Mouse (Mus musculus) testis, postnatal 14 days (tissue): ENCODE measurements around the gene Slc9a9.
"Not testable (repeated sequence)": the region's sequence is repeated elsewhere in the genome, so short reads cannot be mapped to it uniquely, and the experiment has no call there.

Experiments
- DNase-seq: peaks from one replicate; pipeline ENCODE4 v3.0.0; 2021; ENCODE audit warnings: low spot score

Gene Slc9a9

DNA sequence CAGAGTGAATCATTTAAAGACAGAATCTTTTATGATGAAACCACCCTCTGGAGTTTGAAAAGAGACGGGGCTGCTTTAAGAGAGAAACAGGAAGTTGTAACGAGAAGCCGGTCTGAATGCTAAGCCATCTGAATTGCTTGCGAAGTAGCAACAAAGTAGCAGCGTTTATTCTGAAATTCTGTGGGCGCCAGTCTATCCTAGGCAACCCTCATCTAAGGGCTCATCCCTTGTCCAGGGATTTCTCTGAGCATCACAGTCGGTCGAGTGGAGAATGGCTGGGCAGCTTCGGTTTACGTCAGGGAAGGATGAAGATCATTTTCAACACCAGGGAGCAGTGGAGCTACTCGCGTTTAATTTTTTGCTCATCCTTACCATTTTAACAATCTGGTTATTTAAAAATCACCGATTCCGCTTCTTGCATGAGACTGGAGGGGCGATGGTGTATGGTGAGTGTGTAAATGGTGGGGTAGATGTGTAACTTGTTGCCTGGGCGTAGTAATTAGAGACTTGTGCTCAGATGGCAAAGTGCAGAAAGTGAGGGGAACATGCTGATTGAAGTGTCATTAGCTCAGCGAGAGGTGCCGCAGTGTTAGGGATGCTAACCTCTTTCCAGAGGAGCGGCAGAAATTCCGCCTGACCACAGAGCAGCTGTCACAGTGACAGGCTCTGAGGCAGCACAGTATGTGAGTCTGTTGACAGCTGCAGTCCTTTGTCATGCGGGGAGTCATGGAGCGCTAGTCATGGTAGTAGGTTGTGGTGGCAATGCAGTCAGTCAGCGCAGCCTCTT is at the start of gene Slc9a9:
Gene Slc9a9, plus strand, starts transcription at position 119 of the 787 bp plus-strand sequence.
- peak; percentile 38 for DNase-seq

DNA sequence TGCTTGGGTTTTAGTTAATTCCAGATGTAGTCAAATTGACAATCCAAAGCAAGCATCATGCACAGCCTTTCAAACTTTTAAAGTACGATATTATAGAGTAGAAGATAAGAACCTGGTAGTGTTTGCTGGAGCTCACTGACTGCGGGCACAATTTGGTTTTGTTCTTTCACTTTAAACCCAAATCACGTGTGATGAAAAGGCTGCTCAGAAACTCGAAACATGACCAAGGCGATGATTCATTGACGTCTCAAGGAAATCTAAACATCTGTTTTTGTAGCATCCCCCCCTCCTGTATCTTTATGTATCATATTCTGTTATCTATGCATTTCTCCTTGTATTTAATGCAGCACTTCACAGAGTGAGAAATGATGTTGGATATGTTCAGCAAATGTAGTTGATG is 49.4 kb upstream of the Slc9a9 start:
- no peak for DNase-seq

DNA sequence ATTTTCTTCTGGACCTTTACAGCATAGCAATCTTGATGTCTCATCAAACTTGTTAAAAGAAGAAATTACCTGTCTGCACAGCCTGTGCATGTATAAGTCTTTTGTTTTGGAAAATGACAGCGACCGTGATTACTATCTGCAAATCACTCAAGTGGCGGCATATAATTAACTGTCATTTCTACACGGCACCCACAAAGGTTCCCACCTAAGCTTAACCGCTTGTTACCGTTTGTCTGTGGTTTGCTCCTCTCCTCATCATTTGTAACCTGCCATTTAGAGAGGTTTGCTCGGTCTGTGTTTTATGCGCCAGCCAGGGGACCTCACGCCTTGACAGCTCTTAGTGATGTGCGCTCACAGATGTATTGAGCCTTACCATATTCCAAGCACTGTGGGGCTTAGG is 48.9 kb upstream of the Slc9a9 start:
- DNase-seq, result no peak

DNA sequence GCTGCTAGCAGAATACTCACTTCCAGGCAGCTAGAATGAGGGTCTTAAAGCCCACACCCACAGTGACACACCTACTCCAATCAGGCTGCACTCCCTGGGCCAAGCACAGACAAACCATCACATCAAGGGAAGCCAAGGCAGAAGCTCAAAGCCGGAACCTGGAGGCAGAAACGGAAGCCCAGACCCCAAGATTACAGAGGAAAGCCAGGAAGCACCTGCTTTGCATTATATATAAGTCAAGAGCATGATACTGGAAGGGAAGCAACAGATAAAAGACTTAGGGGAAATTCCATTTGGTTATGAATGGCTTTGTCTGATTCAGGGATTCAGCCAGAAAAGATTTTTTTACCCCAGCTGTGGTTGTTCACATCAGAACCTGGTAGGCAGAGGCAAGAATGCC is 47.8 kb upstream of the Slc9a9 start:
- no peak for DNase-seq

DNA sequence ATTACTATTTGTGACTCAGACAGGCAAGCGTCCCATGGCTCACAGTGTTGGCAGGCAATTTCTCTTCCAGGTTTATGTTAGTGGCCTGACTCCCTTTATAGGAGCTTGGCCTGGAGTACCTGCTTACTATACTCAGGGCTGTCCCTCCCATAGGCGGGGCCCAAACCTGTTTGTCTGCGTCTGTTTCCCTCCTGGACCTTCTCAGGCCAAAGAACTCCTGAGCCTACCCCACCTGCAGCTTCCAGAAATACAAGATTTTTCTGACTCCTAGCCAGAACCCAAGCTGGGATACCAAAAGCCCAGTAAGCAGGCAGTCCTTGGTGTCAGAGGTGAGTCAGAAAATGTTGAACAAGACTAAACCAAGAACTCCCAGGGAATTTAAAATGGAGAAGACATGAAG is 43.0 kb upstream of the Slc9a9 start:
- no peak for DNase-seq

DNA sequence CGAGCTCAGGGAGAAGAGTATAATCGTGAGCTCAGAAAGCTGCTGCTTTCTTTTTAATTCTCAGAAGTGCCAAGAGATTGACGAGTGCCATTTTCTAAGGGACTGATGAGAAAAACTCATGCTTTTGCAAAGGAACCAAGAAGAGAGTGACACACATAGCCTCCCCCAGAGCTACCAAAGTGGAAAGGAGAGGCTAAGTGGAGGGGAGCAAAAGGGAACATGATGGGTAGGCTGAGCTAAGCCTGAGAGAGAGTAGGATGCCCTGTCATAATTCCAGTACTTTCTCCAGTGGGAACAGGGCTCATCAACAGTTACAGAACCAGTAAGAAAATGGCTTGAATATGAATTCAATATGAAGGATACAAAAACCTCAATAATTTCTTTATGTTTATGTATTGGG is 40.8 kb upstream of the Slc9a9 start:
- DNase-seq, result no peak

DNA sequence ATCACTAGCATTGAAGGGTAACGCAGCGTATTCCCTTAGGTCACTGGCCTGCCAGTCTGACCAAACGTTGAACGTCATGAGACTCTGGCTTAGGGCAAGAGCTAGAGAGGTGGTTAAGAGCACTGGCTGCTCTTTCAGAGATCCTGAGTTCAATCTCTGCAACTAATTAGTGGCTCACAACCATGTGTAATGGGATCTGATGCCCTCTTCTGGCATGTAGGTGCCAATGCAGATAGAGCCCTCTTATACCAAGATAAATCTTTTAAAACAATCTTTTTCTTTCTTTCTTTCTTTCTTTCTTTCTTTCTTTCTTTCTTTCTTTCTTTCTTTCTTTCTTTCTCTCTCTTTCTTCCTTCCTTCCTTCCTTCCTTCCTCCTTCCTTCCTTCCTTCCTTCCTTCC is 35.4 kb upstream of the Slc9a9 start:
- not testable (repeated sequence) for DNase-seq

DNA sequence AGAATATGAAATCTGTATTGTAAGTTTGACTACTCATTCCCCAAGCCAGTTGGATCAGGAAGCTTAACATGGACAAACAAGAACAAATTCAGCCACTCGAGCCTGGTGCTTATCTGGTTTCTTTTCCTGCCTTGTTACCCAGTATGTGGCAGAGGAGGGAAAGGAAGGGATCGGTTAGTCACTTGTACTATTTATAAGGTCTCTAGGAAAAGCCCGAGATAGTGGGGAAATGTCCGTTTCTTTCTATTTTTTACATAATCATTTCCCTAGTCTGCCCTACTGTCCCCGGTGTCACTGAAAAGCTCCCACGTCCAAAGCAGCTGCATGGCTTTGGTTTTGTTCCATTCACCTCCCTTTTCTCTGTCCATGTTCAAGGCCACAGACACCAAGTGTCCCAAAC is 24.1 kb upstream of the Slc9a9 start:
- DNase-seq, result no peak

DNA sequence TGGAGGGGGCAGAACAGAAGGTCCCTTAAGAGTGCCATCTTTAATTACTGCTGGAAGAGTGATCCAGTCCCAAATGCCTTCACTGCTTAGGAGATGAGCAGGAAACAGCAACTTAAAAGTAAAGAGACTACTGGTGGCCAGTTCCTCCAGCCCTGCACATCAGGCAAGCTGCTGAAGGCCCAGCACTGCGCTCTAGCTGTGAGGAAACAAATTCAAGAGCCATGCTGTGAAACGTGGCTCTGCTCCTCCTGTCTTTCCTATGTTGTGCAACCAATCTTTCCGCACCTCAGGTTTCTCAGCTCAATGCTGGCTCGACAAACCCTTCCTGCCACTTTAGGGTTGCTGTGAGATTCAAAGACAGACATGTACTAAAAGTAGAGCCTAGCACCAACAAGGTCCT is 22.3 kb upstream of the Slc9a9 start:
- DNase-seq, result no peak

DNA sequence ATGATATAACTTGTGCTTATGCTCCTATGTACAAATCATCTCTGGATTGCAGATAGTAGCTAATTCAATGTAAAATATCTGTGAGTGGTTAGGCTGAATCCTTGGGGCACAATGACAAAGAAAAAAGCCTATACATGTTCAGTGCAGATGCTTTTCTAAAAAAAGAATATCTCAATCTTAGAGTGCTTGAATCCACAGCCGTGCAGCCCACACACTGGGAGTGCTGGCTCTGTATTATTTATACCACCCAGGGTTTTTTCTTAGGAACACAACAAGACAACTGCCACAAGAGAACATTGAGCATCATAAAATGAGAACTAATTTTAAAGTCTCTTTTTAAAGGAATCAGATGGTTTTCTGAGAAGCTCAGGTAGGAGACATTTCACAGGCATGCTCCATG is 19.7 kb upstream of the Slc9a9 start:
- DNase-seq, result no peak

DNA sequence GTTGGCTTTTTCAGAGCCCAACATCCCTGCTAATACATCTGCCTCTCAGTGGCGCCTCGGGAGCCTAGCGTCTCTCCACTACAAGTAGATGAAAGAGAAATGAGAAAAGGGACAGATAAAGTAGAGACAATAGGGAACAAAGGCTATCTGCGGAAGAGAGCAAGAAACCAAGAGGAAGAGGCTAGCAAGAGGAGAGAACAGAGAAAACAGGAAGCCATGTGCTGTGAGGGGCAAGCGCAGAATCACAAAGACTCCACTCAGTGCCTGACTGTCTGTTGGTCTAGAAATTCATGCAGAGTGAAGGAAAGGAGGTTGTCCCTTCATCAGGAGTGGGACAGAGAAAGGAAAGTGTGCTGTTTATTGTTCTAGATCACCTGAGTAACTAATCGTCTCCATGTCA is 16.5 kb upstream of the Slc9a9 start:
- no peak for DNase-seq

DNA sequence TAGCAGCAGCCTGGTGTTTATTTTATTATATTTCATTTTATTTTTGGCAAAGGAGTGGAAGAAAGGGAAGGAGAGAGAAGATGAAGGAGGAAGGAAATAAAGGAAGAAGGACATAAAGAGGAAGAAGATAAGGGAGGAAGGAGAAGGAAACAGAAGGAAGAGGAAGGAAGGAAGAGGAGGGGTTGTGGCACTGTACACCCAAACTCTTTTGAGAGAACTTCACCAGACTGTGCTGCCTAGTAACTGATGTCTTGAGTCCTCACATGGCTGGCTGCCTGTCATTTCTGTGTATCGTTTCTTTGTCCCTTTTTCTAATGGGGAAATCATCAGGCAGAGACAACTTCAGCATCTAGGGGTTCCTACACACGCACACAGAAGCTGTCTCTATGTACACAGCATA is 15.9 kb upstream of the Slc9a9 start:
- DNase-seq, result no peak

DNA sequence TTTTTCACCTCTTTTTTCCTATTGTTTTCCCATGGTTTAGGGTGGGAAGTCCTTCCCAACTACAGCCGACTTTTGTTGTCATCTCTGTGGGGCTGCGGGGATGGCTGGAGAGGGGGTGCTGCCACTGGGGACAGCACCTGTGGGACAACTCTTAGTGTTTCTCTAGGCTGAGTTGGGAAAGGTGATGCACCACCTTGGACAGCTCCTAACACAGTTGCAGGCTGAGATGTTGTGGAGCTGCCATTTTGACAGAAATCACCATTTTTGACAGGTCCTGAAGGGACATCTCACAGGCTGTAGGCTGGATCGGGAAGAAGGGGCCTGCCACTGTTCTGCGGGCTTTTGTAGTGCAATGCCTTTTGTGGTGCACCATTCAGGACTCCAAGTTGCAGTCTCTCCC is 13.4 kb upstream of the Slc9a9 start:
- no peak for DNase-seq

DNA sequence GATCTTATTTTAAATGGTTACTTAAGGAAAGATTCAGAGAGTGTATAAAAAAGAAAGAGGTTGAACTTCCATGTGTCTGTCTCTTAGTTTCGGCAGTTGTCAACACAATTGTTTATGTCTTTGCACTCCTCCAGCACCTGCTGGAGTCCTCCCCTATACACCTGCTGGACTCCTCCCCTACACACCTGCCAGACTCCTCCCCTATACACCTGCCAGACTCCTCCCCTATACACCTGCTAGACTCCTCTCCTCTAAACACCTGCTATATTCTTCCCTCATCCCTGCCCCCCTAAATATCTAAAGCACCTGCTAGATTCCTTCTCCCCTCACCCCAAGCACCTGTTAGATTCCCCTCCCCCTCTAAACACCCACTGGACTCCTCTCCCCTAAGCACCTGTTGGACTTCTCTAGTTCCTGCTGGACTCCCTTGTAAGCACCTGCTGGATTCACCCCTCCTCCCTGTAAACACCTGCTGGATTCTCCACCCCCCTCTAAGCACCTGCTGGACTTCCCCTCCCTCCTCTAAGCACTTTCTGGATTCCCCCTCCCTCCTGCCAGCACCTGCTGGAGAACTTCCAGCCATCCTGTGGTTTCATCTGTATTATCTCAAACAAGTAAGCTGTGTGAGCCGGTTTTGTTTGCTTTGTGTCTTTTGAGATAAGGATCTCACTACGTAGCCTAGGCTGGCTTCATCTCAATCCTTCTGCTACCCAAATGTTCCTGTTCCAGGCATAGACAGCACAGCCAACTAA is 10.1 kb upstream of the Slc9a9 start:
- DNase-seq, result peak; percentile 8

DNA sequence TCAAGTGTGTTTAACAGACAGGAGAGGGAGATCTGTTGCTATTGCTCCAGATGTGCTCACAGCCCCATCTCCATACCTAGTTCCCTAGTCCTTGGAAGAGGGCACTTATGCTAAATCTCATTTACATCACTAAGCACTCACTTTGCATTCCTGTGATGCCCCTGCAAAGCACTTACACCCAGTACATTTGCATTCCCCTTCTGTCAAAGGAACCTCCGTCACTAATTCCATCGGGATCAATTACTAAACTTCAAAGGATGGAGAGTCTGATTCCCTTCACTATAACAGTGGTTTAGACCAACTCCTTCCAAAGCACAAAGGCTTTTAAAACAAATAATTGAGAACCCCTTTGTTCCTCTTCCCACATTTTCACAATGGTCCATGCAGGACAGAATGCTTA is 7.9 kb upstream of the Slc9a9 start:
- no peak for DNase-seq

DNA sequence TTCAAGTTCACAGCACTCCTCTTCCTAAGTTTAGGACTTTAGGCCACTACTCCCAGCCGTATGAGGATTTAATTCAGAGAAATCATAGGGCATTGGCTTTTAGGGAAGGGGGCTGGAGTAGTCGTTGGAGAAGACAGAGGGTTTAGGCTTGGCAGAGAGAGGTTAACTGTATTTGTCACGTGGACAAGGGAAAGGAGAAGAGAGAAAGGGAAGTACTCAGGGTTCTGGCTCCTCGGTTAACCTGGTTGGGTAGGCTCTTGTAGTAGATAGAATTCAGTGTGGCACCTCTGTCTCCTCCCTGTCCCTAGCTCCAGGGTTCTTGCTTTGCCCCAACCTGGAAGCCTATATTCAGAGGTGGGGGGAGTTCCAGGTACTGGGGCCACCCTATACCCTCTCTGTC is 4.5 kb upstream of the Slc9a9 start:
- no peak for DNase-seq

DNA sequence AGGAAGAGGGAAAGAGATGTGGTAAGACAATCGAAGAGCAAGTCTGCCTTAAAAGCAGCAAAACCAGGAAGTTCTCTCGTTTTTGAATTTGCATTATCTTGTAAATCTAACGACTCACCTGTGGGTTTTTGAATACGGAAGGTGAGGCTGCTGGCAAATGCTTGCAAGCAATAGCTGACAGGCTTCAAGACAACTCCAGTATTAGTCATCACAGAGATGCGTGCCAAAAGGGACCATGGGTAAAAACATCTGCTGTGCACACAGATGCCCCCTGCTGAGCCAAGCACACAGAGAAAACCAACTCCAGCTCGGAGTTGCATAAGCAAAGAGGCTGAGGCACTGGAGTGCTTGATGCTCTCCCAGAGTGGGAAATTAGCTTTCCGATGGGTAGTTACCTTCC is 1.1 kb upstream of the Slc9a9 start:
- DNase-seq, result no peak

DNA sequence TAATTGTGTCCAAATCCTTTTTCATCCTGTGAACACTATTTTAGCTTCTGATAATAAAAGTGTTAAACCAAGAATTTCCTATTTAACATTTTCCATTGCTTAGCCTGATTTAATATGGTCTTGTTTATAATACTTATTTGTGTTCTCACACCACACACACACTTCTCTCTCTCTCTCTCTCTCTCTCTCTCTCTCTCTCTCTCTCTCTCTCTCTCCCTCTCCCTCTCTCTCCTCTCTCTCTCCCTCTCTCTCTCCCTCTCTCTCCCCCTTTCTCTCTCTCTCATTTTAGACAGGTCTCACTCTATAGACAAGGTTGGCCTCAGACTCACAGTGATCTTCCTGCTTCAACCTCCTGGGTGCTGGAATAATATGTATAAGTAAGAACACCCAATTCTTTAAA is 995 bp downstream of the Slc9a9 start:
- no peak for DNase-seq

DNA sequence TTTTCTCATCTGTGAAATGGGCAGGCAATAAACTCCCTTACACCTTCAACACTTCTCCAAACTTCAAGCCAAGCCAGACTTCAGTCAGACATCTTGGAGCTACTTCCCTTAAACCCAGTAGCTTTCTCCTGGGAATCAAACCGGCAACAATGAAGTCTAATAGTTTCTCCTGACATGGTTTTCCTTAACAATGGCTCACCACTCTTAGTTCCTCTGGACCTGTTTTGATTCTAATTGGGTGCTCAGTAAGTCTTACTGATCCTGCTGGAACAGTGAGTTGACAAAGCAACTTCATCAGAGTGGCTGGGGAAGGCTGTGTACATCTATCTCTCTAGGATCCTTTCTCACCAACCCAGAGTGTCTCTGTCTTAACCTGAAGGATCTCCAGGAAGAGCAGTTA is 5.0 kb downstream of the Slc9a9 start:
- DNase-seq, result no peak

DNA sequence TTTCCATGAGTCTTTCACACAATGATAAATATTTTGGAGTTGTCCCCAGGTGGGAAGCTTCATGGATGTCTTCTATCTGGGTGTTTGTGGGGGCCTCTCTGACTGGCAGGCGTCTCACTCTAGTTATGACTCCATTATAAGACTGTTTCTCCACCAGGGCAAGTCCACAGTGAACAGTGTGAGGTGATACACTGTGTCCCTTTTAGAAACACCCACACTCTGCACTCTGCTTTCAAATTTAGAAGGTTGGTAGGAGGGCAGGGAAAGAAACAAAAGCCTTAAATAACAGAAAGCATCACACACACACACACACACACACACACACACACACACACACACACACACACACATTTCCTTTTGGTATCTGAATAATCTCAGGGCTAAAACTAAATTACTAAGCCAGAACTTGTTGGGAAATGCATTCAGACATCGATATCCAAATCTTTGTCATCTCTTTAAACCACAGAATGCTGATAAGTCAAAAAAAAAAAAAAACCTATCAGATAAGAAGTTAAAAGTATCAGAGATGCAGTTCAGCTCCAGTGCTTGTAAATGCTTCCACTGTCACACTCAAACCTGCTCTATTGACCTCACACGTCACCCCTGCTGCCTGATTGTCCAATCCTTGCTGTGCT is 8.4 kb downstream of the Slc9a9 start:
- no peak for DNase-seq

DNA sequence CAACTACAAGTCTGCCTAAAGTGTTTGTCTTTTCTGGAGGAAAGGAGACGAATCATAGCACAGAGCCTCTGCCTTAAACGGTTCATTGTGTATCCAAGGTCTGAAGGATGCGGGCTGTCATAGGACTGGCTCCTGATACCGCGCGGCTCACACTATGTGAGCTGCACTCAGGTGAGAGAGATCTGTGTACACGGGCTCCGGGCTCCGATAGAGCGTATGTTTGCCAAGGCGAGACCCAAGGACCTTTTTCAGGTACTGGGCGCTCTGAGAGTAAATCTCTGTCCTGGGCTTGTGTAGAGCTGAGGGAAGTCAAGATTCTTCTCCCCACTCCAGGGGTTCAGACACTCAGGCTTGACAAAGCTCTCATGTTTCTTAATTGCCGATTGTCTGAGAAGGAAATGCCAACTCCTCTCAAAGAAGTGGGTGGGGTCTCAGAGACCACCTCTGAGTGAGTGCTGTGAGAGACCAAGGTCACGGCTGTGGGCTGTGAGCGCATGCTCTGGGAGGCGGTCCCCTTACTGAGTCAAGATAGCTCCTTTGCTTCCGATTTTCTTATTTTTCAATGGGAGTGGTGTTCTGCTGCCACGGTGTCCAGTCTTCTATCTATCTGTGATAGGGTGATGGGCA is 10.9 kb downstream of the Slc9a9 start:
- no peak for DNase-seq

DNA sequence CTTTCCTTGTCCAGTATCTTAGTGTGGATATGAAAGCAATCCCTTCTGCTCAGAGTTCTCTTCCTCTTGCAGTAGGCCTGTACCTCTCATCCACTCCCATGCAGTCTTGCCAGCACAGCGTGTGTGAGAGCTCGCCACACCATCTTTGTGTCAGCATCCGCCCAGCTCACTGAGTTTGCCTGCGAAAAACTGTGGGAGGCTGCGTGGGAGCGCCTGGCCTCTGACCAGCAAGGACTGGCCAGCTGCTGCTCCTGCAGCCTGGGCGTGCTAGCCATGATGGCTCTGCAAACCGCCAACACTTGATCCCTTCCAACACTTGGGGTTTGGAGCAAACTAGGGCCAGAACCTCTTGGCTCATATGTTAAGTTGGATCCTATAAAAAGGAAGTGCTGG is 11.4 kb downstream of the Slc9a9 start:
- DNase-seq, result peak; percentile 61

DNA sequence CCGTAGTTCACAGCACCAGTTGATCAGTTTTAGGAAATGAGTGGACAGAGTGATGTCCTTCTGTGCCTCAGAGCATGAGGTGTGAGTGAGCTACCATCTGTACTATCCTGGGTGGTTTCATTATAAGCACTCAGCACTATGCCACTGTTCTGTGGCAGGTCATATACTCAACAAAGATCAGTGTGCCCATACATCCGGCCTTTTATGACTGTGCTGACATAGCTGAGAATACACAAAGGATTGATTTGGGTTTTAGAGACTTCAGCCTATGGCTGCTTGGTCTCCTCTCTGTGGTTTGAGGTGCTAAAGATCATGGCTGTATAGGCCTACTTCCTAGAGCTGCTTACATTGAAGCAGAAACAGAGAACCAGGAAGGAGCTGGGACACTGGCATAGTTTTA is 12.6 kb downstream of the Slc9a9 start:
- no peak for DNase-seq
